Mouse (Mus musculus) heart, adult 18-20 months (tissue): Measurements from ENCODE around the gene Chst2. TPM values are rescaled to one million over a fixed set of nuclear protein-coding genes. Genes with fewer than 3 reads are reported as not detected.

ENCODE experiments used
- DNase-seq, 2 experiments: peaks; one replicate each; pipeline ENCODE4 v3.0.0; 2021 to 2022; ENCODE audit warnings: mixed read lengths in 1 of 2
- total RNA-seq, 2 experiments: library from RNA; stranded (reverse); gene quantifications; 2 replicates each; pipeline ENCODE4 v1.2.3; 2021

The Chst2 gene
- total RNA-seq, 2 experiments from 2014 or later, result 1.2 TPM

GRCm38 (mm10) chr9:95365882-95366281 lies 40.6 kb downstream of the Chst2 start:
- no peak for DNase-seq

GRCm38 (mm10) chr9:95353829-95354391 lies 52.6 kb downstream of the Chst2 start:
- no peak for DNase-seq

GRCm38 (mm10) chr9:95351968-95352367 lies 54.6 kb downstream of the Chst2 start:
- no peak for DNase-seq

GRCm38 (mm10) chr9:95350550-95350949 lies 56.0 kb downstream of the Chst2 start:
- DNase-seq, result peak in 1 of 2 experiments; percentile 12

Other genes starting within 250 kb of the Chst2 start
- gene U2surp, start 105.3 kb upstream of the Chst2 start, total RNA-seq, result 10 to 100 TPM; 27.3 to 34.6 TPM
- 10 to 100 TPM; 38.1 to 40.5 TPM for gene Paqr9, start 152.9 kb upstream of the Chst2 start, total RNA-seq
- 10 to 100 TPM; 27.9 to 30.7 TPM for gene Pcolce2, start 230.9 kb upstream of the Chst2 start, total RNA-seq